Mouse (Mus musculus): ENCODE data around the gene Vmn1r208.
"Not testable (repeated sequence)": the region's sequence is repeated elsewhere in the genome, so short reads cannot be mapped to it uniquely, and the experiment has no call there.

Vmn1r208 gene

DNA sequence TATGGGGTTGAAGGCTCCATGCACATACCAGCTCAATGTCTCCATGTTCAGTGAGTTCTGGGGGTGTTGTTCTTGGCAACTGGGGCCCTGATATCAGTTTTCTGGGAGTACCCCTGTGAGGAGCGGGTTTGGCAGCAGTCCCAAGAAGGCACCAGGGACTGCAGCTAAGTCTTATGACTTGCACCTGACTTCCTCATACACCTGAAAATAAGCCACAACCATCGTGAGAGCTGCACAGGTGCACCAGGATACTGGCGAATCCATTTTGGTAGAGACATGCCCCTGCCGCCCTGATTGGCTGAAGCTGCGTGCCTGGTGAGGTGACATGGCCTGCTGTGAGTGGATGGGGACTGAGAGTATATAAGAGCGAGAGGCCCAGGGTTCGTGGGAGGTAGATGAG is at the start of gene Vmn1r208:
Vmn1r208 (minus strand) TSS at position 101 of the 400 bp plus-strand sequence.
- not testable (repeated sequence) for DNase-seq

DNA sequence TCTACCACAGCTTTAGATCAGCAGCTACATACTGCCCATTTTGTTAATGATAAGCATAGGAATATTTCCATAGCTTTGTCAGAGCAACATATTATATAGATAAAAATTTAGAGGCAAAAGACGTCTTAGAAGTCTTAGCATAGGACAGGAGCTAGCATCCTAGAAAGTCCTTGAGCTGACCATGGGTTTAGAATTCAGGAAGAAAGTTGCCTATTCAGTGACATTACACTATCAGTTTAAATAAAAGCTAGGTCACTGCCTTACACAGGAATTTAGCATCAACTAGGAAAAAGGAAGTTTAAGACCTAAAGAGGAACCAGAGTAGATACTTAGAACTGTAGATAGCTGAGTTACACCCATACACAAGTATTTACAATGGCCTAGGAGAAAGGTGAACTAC is 44.4 kb upstream of the Vmn1r208 start:
- not testable (repeated sequence) for DNase-seq

DNA sequence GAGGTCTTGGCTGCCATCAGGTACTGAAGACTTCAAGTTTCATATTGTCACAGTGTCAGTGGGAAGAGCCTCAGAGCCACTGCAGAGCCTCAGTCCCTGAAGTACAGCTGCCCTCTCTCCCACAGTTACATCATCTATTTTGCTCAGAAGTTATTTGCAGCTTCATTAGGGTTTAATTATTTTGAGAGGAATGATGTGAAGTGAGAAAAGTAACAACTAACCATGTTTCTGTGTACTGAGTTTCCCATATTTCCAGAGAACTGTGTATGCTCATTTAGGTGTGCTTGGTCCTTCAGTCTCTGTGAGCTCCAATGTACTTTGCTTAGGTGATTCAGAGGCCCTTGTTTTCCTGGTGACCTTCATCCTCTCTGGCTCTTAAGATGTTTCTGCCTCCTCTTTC is 32.4 kb upstream of the Vmn1r208 start, which contains the start of gene Vmn1r209:
Vmn1r209 (minus strand) TSS at position 101 of the 400 bp plus-strand sequence.
- DNase-seq: not testable (repeated sequence)

DNA sequence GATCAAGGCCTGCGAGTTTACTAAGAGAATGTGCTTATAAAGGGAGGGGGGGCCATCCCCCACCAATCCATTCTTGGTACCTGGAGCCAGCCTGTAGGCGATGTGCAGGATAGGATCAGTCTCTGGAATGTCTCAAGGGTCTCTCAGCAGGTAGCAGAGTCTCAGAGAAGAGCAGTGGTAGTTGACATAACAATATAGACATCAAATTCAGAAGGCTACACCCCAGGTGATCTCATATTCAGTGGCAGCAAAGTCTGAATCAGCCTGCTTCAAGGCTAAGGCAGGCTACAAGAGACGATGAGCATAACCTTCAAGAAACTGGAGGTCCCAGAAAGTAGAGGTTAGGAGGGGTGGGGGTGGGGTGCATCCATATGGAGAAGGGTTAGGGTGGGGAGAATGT is 10.9 kb upstream of the Vmn1r208 start:
- not testable (repeated sequence) for DNase-seq

DNA sequence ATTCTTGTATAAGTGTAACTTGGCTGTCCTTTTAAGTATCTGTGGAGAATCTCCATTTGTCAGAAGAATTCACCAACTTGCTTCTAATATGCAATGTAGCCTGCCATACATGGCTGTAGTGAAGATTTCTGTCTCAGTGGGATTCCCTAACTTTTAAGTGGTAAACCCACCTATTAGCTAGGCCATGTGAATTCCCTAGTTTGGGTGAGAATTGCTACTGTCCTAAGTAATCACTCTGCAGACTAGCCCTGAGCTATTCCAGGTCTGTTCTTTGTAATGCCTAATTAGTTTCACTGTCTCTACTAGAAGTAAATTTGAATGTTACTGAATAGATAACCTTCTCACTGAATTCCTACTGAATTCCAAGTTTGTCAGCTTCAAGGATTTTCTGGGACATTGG is 7.0 kb upstream of the Vmn1r208 start:
- not testable (repeated sequence) for DNase-seq

DNA sequence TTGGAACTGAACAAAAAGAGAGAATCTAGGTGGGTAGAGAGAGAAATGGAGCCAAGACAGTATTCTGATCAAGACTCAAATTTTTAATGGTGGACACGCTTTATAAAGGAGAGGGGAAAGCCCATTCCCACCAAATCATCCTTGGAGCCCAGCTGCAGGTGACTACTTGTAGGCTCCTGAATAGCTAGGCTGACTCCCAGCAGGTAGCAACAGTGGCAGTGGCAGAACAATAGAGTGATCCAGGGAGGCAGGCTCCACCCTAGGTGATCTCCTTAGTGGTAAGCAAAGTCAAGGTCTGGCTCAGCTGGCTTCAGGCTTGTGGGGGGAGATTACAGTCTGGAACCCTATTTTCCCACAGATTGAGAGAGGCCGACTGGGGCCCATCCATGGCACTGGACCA is 5.6 kb downstream of the Vmn1r208 start:
- DNase-seq: not testable (repeated sequence)

DNA sequence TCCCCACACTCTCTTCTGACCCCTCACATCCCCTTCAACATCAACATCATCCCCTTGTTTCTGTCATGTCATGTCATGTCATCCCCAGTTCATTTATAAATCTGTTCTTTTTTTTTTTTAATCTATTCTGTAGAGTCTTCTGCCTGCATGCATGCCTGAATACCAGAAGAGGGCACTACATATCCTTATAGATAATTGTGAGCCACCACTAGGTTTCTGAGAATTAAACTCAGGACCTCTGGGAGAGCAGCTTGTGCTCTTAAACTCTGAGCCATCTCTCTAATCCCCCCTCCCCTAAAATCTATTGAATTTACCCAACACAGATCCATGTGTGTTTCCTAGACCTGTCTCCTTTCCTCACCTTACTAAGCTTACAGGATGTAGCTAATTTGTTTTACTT is 29.7 kb downstream of the Vmn1r208 start:
- no peak for DNase-seq

DNA sequence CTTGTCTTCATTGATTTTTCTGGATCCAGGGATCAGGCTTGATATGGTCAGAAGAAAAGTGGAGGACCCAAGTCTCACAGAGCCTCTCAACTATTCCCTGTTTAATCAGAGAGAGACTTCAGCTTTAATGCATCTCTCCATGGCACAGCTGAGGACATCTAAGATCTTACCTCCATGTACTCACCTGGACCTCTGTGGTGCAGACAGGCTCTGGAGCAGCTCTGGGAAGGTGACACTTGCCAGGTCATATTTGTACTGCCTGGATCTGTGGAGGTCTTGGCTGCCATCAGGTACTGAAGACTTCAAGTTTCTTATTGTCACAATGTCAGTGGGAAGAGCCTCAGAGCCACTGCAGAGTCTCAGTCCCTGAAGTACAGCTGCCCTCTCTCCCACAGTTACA is 47.7 kb downstream of the Vmn1r208 start, which contains the start of gene Vmn1r207-ps:
Vmn1r207-ps (minus strand) TSS at position 101 of the 400 bp plus-strand sequence.
- DNase-seq: not testable (repeated sequence)
